Mouse (Mus musculus): ENCODE measurements around the gene Tex44. TPM values are rescaled to one million over a fixed set of nuclear protein-coding genes. Genes with fewer than 3 reads are reported as not detected.

Gene Tex44
- polyA plus RNA-seq, 1 experiment: not detected

DNA sequence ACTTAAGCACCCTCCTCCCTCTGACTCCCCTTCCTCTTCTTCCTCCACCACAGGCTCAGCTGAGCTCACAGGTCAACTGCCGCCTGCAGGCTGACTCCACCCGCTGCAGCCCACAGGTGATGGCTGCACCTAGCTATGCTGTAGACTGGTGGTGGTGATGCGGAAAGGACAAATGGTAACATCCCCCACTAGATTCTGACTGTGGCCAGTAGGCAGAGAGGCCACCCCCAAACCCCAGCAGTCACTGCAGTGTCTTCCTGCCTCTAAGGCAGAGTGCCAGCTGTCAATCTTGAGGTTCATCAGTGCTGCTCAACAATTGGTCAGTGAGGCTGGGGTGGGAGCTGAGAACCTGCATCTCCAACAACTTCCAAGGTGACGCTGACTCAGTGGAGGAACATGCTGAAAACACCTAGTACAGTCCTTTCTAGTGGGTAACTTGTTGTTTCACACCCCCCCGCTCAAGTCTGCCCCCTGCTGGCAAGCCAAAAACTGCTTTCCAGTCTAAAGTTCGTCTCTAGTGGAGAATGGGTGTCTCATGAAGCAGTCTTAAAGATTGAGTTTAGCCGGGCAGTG is 10.4 kb upstream of the Tex44 start:
- no peaks in the 10 kb centered on the region for H3K9me3 ChIP-seq
- no peaks in the 10 kb centered on the region for H3K36me3 ChIP-seq (replicated peaks; ENCODE audit: low read length)
- TF ChIP-seq FLI1 (IDR thresholded peaks at IDR 0.05; ENCODE audit: low read length) (no peak), GATA1 (IDR thresholded peaks at IDR 0.05; ENCODE audit: borderline replicate concordance, low read length) (no peak)
- H3K27me3 ChIP-seq (replicated peaks): no peaks in the 10 kb centered on the region
- peak overlapping the region; percentile 68 for H3K4me3 ChIP-seq (replicated peaks)
- H3K4me1 ChIP-seq: peaks cover 80% of the 10 kb centered on the region

DNA sequence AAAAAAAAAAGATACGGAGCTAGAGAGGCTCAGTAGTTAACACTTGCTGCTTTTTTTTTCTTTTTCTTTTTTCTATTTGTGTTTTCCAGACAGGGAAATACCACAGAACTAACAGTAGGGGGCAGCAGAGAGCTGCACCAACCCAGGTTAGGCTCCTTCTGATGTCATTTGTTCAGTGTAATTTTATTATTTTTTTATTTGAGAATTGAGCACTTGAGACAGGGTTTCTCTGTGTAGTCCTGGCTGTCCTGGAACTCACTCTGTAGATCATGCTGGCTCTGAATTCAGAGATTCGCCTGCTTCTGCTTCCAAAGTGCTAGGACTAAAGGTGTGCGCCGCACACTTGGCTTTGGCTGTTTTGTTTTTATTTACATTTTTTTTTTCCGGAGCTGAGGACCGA is 9.8 kb upstream of the Tex44 start:
- H3K4me3 ChIP-seq (replicated peaks): no peak overlapping the region
- H3K9me3 ChIP-seq: no peaks in the 10 kb centered on the region
- TF ChIP-seq FLI1 (IDR thresholded peaks at IDR 0.05; ENCODE audit: low read length) (no peak), GATA1 (IDR thresholded peaks at IDR 0.05; ENCODE audit: borderline replicate concordance, low read length) (no peak)
- no peaks in the 10 kb centered on the region for H3K36me3 ChIP-seq (replicated peaks; ENCODE audit: low read length)
- H3K27me3 ChIP-seq (replicated peaks): no peaks in the 10 kb centered on the region
- H3K4me1 ChIP-seq: peaks cover 80% of the 10 kb centered on the region

DNA sequence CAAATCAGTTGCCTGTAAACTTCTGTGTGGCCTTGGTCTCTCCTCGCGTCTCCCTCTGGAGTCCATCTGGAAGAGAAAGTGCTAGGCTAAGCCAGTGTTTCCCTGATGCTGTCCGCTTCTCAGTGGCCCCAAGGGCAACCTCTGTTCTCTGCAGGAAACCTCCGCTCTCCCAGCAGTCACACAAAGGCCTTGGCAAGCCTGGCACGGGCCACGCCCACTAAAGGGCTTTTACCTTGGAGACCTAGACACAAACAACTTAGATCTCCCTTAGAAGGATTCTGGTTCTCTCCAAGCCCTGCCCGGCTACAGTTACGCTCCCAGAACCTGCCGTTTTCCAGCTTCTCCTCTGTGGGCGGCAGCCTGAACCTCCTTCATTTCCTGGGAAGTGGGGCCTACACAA is 5.1 kb upstream of the Tex44 start:
- no peaks in the 10 kb centered on the region for H3K9me3 ChIP-seq
- H3K4me1 ChIP-seq: peaks cover 70% of the 10 kb centered on the region
- no peak for TF ChIP-seq GATA1 (IDR thresholded peaks at IDR 0.05; ENCODE audit: borderline replicate concordance, low read length)
- no peak overlapping the region for H3K4me3 ChIP-seq (replicated peaks)
- H3K27me3 ChIP-seq (replicated peaks): no peaks in the 10 kb centered on the region
- H3K36me3 ChIP-seq (replicated peaks; ENCODE audit: low read length): no peaks in the 10 kb centered on the region

DNA sequence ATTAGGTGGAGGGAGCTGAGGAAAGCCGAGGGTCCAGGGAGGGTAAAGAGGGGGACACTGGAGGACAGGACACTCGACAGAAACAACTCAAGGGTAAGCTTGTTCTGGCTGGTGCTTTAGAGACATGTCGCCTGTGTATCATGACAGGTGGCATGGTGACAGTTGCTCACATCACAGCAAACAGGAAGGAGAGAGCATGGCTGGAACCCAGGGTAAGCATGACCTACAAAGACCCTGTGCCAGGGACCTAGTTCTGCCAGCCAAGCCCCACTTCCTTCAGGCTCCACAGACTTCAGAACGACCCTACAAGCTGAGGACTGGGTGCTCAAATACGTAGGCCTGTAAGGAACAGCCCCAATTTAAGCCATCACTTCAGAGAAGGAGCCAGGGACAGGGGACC is 2.2 kb upstream of the Tex44 start:
- H3K4me3 ChIP-seq (replicated peaks): no peak overlapping the region
- TF ChIP-seq GATA1 (IDR thresholded peaks at IDR 0.05; ENCODE audit: borderline replicate concordance, low read length): no peak
- no peak for TF ChIP-seq FLI1 (IDR thresholded peaks at IDR 0.05; ENCODE audit: low read length)
- no peaks in the 10 kb centered on the region for H3K27me3 ChIP-seq (replicated peaks)
- peaks cover 73% of the 10 kb centered on the region for H3K4me1 ChIP-seq
- no peaks in the 10 kb centered on the region for H3K36me3 ChIP-seq (replicated peaks; ENCODE audit: low read length)
- no peaks in the 10 kb centered on the region for H3K9me3 ChIP-seq

- Histone ChIP-seq H3K4me1 (peaks cover 73% of the 10 kb centered on the region), H3K27me3 (replicated peaks) (no peaks in the 10 kb centered on the region), H3K4me3 (replicated peaks) (no peak overlapping the region), H3K36me3 (replicated peaks; ENCODE audit: low read length) (no peaks in the 10 kb centered on the region), H3K9me3 (no peaks in the 10 kb centered on the region)
- TF ChIP-seq GATA1 (IDR thresholded peaks at IDR 0.05; ENCODE audit: borderline replicate concordance, low read length) (no peak), FLI1 (IDR thresholded peaks at IDR 0.05; ENCODE audit: low read length) (no peak)
These were observed 1.8 kb upstream of the Tex44 start for GRCm38 (mm10) chr1:86424336-86424735.

GRCm38 (mm10) chr1:86424835-86425547 is 1.1 kb upstream of the Tex44 start:
- TF ChIP-seq FLI1 (IDR thresholded peaks at IDR 0.05; ENCODE audit: low read length): no peak
- TF ChIP-seq GATA1 (IDR thresholded peaks at IDR 0.05; ENCODE audit: borderline replicate concordance, low read length): no peak
- Histone ChIP-seq H3K27me3 (replicated peaks) (no peaks in the 10 kb centered on the region), H3K9me3 (no peaks in the 10 kb centered on the region), H3K36me3 (replicated peaks; ENCODE audit: low read length) (no peaks in the 10 kb centered on the region), H3K4me1 (peaks cover 72% of the 10 kb centered on the region), H3K4me3 (replicated peaks) (no peak overlapping the region)

DNA sequence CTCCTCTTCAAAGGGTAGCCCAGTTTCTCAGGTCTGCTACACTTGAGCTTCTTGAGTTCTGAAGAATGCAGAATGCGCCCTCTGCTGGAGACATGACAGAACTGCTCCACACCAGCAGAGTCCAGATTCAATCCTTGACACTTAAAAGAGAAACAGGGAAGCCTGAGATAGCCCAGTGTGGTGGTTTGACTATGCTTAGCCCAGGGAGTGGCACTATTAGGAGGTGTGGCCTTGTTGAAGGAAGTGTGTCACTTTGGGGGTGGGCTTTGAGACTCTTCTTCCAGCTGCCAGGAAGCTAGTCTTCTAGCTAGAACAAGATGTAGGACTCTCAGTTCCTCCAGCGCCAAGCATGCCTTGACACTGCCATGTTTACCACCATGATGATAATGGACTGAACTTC is 3.9 kb downstream of the Tex44 start:
- no peaks in the 10 kb centered on the region for H3K36me3 ChIP-seq (replicated peaks; ENCODE audit: low read length)
- H3K4me1 ChIP-seq: peaks cover 85% of the 10 kb centered on the region
- no peak for TF ChIP-seq GATA1 (IDR thresholded peaks at IDR 0.05; ENCODE audit: borderline replicate concordance, low read length)
- no peak overlapping the region for H3K4me3 ChIP-seq (replicated peaks)
- H3K9me3 ChIP-seq: no peaks in the 10 kb centered on the region
- H3K27me3 ChIP-seq (replicated peaks): no peaks in the 10 kb centered on the region

GRCm38 (mm10) chr1:86432778-86433177 is 6.6 kb downstream of the Tex44 start:
- Histone ChIP-seq H3K36me3 (replicated peaks; ENCODE audit: low read length) (no peaks in the 10 kb centered on the region), H3K27me3 (replicated peaks) (no peaks in the 10 kb centered on the region), H3K9me3 (no peaks in the 10 kb centered on the region), H3K4me1 (peaks cover 87% of the 10 kb centered on the region), H3K4me3 (replicated peaks) (peak overlapping the region; percentile 66)
- TF ChIP-seq GATA1 (IDR thresholded peaks at IDR 0.05; ENCODE audit: borderline replicate concordance, low read length): no peak; the same call in 2 of the 3 replicates
- TF ChIP-seq FLI1 (IDR thresholded peaks at IDR 0.05; ENCODE audit: low read length): no peak

GRCm38 (mm10) chr1:86433359-86433758 is 7.2 kb downstream of the Tex44 start:
- no peaks in the 10 kb centered on the region for H3K27me3 ChIP-seq (replicated peaks)
- no peak for TF ChIP-seq FLI1 (IDR thresholded peaks at IDR 0.05; ENCODE audit: low read length)
- no peak for TF ChIP-seq GATA1 (IDR thresholded peaks at IDR 0.05; ENCODE audit: borderline replicate concordance, low read length)
- H3K36me3 ChIP-seq (replicated peaks; ENCODE audit: low read length): no peaks in the 10 kb centered on the region
- H3K9me3 ChIP-seq: no peaks in the 10 kb centered on the region
- H3K4me1 ChIP-seq: peaks cover 87% of the 10 kb centered on the region
- peak overlapping the region; percentile 78 for H3K4me3 ChIP-seq (replicated peaks)

DNA sequence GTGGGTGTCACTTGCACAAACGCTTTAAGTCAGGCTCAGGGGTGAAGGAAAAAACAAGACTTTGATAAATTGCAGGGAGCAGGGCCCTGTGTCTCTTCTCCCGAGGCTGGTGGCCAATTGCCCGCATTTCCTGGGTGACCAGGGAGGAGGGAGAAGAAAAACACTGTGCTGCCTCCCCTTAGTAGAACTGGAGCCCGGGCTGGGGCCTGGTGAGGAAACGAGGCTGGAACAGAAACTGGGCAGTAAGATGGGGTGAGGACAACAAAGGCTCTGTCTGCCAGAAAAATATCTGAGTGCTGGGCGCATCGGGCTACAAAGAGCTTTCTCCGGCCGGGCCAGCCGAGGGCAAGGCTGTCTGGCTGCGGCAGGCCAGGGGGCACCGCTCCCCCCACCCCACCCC is 7.9 kb downstream of the Tex44 start:
- peak overlapping the region; percentile 92 for H3K4me3 ChIP-seq (replicated peaks)
- peaks cover 90% of the 10 kb centered on the region for H3K4me1 ChIP-seq
- no peaks in the 10 kb centered on the region for H3K36me3 ChIP-seq (replicated peaks; ENCODE audit: low read length)
- H3K9me3 ChIP-seq: no peaks in the 10 kb centered on the region
- no peaks in the 10 kb centered on the region for H3K27me3 ChIP-seq (replicated peaks)
- no peak for TF ChIP-seq FLI1 (IDR thresholded peaks at IDR 0.05; ENCODE audit: low read length)
- no peak for TF ChIP-seq GATA1 (IDR thresholded peaks at IDR 0.05; ENCODE audit: borderline replicate concordance, low read length)
